Mouse (Mus musculus) megakaryocyte, adult 5-6 weeks (primary cell): Measurements from ENCODE around the gene Gramd4. TPM values are rescaled to one million over a fixed set of nuclear protein-coding genes. Genes with fewer than 3 reads are reported as not detected.

Experiments used
- ATAC-seq: 2 replicates; pipeline ENCODE4 v1.8.0; 2016; ENCODE audit warnings: mild to moderate bottlenecking, inconsistent platforms; ENCODE audit not compliant: poor library complexity, severe bottlenecking
- total RNA-seq, 2 experiments: library from RNA; stranded (forward) in 1 of 2; stranded (reverse) in 1 of 2; fragments of 153-499, 151-499 nt in 1 of 2; fragments of 221-1000, 200-1000 nt in 1 of 2; gene quantifications; 2 replicates each; pipeline versions ENCODE4 v1.2.3 to v1.2.4; 2015 to 2017

Gramd4 gene
- total RNA-seq (2015) (11.5 and 13.1 TPM in 2 replicates), total RNA-seq (2017) (36.8 and 46.0 TPM in 2 replicates)

- no peak for ATAC-seq
These were observed at the start of gene Gramd4 for GRCm38 (mm10) chr15:86057413-86057812. Gramd4 (plus strand) TSS chr15:86057695.

GRCm38 (mm10) chr15:86013130-86013529, 44.4 kb upstream of the Gramd4 start:
- ATAC-seq = no peak

GRCm38 (mm10) chr15:86013656-86014055, 43.8 kb upstream of the Gramd4 start:
- ATAC-seq = no peak

DNA sequence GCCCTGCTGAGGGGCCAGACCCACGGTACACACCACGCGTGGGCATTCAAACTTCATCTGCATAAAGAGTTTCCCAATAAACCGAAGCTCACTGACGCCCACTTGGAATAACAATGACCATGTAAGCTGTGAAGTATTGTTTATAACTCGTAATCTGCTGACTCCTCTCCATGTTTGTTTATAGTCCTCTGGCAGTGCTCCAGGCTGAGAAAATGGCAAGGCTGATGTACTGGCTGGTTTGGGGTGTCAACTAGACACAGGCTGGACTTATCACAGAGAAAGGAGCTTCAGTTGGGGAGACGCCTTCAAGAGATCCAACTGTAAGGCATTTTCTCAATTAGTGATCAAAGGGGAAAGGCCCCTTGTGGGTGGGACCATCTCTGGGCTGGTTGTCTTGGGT, 42.5 kb upstream of the Gramd4 start:
- ATAC-seq = no peak

DNA sequence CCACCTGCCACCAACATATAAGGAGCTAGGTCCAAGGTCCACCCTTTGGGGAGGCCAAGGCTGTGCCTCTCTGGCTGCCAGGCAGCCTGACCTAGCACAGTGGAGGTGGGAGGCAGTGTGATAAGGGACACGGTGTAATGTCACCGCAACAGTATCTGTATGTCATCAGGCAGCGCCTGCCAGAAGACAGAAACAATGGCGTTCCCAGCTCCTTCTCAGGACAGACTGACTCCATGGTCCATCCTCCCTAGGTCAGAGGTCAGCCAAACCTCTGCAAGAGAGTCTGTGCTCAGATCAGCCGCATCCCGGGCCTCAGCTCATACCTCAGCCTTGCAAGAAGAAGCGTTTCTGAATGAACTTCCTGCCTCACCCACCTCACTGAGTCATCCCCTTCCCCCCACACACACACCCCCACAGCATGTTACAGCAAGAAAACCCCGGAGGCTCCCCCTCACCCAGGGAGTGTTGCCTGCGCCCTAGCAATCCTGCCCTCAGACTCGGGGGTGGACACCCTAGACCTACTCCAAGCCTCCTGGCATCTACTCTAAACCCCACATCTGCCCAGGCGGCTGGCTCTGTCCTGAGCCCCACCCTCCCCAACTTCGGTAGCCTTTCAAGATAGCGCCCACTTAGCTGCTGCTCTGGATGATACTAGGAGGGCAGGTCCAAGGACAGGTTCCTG, 41.5 kb upstream of the Gramd4 start:
- ATAC-seq = peak; percentile 55

DNA sequence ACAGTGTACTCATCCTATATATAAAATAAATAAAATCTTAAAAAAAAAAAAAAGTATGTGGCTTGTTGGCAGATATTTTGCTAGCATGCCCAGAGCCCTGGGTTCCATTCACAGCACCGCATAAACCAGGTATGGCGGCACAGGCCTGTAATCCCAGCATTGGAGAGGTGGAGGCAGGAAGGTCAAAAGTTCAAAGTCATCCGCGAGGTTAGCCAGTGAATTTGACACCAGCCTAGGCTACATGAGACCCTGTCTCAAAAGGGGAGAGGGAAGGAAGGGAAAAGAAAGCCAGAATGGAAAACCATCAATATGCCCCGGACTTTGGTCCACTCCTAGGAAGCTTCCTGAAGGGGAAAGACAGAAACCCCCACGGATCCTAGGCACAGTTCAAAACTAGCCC, 40.2 kb upstream of the Gramd4 start:
- ATAC-seq = no peak

DNA sequence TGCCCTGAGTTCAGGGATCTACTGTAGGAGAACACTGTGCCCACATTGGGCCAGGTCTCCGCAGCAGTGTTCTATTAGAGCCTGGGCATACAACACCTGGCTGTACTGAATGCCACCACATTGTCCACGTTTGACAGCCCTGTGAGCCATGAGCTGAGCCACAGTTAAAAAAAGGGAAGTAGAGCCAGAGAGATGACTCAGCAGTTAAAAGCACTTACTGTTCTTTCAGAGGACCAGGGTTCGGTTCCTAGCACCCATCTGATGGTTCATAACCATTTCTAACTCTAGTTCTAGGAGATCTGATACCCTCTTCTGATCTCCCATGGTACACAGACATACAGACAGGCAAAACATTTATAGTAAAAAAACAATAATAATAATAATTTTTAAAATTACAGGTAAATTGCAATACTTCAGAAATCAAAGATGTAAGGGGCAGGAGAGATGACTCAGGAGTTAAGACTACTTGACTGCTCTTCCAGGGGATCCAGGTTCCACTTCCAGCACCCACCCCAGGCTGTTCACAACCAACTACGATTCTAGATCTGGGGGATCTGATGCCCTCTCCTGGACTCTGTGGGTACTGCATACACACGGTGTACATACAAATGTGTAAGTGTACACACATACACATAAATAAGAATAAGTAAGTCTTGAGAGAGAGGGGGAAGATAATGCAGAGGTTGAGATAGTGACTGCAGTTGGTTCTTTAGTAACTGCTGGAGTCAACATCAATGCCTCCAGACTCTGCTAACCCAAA, 38.6 kb upstream of the Gramd4 start:
- no peak for ATAC-seq

DNA sequence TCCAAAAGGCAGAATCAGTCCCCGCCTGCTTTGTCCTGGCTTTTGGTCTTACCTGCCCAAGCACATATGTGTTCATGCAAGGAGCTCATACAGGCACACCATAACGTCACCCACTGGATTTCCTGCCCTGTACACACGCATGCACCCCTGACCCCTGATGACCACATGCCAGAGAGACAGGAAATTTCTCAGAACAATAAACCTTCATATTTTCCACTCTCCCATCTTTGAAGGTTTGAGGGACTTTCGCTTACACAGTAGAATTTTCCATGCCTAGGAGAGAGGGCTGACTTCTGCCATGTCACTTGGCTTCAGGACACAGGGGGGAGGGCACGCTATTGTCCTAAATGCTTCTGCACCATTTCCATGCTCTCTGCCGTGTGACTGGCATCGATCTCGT, 37.5 kb upstream of the Gramd4 start:
- ATAC-seq = no peak

- no peak for ATAC-seq
These were observed 36.2 kb upstream of the Gramd4 start for GRCm38 (mm10) chr15:86021301-86021700.

- ATAC-seq = no peak
These were observed 35.5 kb upstream of the Gramd4 start for GRCm38 (mm10) chr15:86021971-86022370.

DNA sequence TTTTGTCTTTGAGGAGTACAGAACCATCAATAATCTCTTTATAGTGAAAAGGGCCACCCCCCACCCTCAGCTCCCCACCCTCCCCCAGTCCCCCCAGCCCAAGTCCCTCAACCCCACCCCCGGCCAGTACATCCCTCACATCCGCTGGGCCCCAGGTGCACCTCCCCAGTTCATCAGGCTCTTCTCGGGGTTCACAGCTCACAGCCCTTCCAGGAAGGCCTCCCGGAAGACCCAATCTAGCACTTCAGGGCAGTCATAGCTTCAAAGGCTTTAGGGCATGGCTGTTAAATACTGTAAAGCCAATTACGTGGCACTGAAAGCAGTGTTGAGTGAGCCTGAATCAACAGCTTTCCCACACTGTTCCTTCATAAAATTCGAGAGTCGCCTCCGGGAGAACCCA, 29.6 kb upstream of the Gramd4 start:
- ATAC-seq = no peak

GRCm38 (mm10) chr15:86029981-86030380, 27.5 kb upstream of the Gramd4 start:
- no peak for ATAC-seq

DNA sequence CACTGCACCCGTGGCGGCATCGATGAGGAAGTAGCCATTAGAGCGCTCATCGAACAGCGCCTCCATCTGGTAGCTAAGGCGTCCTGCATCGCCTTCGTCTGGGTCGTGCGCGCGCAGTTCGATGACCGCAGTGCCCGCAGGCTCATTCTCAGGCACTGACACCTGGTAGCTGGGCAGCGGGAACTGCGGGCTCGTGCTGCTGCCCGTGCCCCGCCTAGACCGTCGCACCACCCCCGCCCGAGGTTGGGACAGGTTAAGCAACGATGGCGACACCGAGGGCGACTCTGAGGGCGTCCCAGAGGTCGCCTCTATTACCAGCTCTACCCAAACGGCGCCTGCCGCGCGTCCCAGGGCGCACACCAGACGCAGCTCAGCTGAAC, 24.7 kb upstream of the Gramd4 start:
- ATAC-seq = peak; percentile 46

DNA sequence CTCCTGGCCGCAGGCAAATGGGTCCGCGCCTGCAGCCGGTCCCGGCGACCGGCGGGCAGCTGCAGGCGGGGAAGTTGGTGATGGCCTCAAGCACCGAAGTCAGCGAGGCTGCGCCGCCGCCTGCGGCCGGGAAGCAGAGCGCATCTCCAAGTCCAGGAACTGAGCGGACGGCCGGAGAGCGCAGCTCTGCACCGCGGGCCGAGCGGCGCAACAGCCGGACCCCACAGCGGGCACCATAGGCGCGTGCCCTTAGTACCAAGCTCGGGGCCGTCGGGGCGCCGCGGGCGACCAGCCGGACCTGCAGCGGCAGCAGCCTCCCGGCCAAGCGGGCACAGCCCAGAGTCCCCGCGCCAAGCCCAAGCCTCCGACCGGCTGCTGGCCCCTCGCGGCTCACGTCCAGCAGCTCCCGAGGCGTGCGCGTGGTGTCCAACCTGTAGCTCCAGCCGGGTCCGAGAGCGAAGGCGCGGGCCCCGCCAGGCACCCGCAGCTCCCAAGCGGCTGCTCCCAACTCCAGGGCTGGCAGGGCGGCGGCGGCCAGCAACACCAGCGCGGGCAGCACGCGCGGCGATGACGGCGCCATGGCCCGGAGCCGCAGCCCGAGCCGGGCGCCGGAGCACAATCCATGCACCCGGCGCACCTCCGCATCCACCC, 24.2 kb upstream of the Gramd4 start, which contains the start of gene Celsr1:
Gene Celsr1 (minus strand): TSS at position 587 of the 651 bp plus-strand sequence.
- ATAC-seq = peak; percentile 24

- ATAC-seq = peak; percentile 58
These were observed 23.4 kb upstream of the Gramd4 start for GRCm38 (mm10) chr15:86034021-86034523.

- no peak for ATAC-seq
These were observed 22.6 kb upstream of the Gramd4 start for GRCm38 (mm10) chr15:86034781-86035360.

- ATAC-seq = no peak
These were observed 21.6 kb upstream of the Gramd4 start for GRCm38 (mm10) chr15:86035913-86036312.

GRCm38 (mm10) chr15:86038802-86039201, 18.7 kb upstream of the Gramd4 start:
- peak; percentile 78 for ATAC-seq

GRCm38 (mm10) chr15:86041421-86041820, 16.1 kb upstream of the Gramd4 start:
- no peak for ATAC-seq

- 0 out of 2 replicates have a peak, but pooled peaks have one; percentile 19 for ATAC-seq
These were observed 15.1 kb upstream of the Gramd4 start for GRCm38 (mm10) chr15:86042364-86042763.

GRCm38 (mm10) chr15:86049510-86049909, 8.0 kb upstream of the Gramd4 start:
- ATAC-seq = no peak
